Mouse (Mus musculus) retina, embryonic 14.5 days (tissue): ENCODE results near the gene Asgr1.

ENCODE experiments used
- DNase-seq: peaks from one replicate; pipeline ENCODE4 v3.0.0-alpha.2; 2015; ENCODE audit warnings: low spot score

Asgr1 gene

GRCm38 (mm10) chr11:70026689-70027088, 27.2 kb upstream of the Asgr1 start:
- DNase-seq: peak; percentile 77

DNA sequence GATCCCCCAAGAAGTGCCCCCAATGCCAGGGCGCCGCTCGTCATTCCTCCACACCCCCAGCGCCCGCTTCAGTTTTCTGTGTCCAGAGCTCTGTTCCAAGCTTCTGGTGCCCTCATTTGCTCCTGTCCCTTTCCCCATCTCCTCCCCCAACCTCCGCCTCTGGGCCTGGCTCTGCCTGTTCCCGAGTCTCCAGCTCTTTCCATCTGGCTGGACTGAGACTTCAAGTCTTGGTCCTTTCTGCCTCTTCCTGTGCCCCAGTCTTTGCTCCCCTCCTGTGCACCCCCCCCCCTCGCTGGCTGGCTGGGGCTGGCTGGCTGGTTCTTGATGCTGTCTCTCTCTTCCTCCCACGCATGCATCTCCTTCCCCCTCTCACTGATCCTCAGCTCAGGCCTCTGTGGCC, 26.5 kb upstream of the Asgr1 start:
- no peak for DNase-seq

- no peak for DNase-seq
Measured at GRCm38 (mm10) chr11:70028401-70029129, 25.3 kb upstream of the Asgr1 start.

DNA sequence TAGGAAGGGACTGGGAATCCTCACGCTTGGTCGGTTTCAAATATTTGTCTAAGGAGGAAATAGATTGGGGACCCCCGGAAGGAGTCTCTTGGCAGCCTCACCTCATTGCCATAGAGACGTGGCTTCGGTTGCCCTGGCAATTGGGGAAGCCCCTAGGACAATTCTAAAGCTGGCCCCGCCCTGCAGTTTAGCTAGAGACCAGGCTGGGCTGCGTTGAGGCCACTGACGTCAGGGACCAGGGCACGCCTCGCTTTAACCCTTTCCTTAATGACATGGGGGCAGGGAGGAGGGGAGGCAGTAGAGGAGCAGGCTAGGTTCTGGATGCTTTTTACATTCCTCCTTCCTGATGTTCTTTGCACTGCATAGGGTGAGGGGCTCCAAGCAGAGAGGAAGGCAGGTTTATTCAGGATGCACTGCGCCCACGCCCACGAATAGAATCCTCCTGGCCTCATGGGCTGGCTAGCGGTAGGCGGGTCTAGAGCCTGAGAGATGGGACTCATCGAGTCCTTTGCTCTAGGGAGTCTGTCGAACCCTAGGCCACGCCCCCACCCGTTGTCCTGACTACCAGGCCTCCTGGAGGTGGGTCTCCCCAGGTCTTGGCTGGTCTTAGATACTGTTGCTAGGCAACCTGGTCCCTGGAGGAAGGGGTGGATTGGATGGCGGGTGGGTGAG, 24.6 kb upstream of the Asgr1 start:
- DNase-seq: peak; percentile 98

DNA sequence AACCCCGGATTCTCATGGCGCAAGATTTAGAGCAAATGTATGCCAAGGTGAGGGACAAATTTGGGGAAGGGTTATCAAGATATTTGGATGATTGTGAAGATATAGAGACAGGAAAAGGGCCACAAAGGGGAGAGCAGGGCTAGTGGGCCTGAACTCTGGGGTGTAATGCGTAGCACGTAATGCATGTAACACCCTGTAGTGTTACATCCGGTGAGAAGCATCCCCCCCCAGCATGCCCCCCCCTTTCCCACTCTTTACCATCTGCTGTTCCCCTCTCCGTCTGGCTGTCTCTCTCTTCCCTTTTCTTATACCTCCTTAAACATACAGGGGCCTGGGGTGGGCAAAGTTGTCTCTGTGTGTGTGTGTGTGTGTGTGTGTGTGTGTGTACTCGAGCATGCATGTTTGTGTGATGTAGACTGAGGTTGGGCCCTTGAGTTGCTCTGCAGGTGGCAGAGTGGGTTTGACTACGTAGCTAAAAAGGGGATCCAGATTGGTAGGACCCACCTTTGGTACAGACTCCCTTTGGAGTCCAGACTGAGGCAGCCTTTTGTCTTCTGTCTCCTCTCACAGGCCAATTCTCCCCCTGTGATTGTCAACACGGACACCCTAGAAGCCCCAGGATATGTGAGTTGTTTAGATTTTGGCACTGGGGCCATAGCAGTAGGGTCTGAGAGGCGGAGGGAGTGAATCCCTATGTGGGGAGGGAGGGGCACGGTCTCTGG, 23.9 kb upstream of the Asgr1 start:
- no peak for DNase-seq

DNA sequence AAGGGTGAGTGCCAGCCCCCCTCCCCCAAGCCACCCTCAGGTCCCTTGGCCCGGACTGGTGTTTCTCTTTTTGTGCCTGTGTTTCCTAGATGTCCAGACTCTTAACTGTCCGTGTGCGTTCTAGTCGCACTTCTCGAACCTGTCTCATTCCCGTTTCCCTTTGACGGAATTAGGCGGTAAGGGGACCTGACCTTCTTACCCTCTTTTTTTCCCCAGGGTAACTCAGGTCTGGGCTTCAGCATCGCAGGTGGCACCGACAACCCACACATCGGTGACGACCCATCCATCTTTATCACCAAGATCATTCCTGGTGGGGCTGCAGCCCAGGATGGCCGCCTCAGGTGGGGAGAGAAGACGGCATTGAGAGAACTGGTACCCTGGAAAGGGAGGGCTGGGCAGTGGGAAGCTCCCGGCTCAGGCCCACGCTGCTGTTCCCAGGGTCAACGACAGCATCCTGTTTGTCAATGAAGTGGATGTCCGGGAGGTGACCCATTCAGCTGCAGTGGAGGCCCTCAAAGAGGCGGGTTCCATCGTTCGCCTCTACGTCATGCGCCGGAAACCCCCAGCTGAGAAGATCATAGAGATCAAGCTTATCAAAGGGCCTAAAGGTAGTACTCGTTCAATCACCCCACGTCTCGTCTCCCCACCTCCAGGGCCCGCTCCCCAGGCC, 23.1 kb upstream of the Asgr1 start:
- no peak for DNase-seq

- no peak for DNase-seq
Measured at GRCm38 (mm10) chr11:70031321-70031670, 22.6 kb upstream of the Asgr1 start.

DNA sequence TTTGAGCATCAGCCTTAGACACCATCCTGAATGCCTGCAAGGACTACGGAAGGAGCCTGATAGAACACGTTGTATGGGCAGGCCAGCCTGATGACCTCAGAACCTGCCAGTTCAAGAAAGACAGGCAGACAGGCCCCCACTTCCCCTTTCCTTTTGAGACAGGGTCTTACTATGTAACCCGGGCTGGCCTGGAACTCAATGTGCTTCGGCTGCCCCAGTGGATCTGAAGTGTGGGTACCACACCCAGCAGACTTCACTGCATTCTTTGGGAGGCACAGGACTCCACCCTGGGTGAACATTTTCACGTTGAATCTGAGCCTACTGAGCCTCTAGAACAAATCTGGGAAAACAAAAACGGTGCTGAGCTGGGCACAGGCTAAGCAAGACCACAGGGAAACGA, 15.7 kb upstream of the Asgr1 start:
- DNase-seq: no peak

DNA sequence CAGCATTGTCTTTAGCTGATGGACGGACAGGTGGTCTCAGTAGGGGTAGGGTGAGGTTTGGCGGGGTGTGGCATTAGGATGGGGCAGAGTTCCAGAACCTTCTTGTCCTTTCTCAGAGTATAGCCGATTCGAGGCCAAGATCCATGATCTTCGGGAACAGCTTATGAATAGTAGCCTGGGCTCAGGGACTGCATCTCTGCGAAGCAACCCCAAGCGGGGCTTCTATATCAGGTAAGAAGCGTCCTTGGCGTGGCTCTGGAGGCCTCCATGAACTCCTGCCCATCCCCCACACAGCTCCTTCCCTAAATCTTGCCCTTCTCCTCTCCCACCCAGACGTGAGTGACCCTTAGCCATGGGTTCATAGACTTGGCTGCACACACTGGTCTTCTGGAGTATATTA, 14.3 kb upstream of the Asgr1 start:
- DNase-seq: no peak

GRCm38 (mm10) chr11:70040184-70040583, 13.7 kb upstream of the Asgr1 start:
- no peak for DNase-seq

GRCm38 (mm10) chr11:70042309-70043085, 11.4 kb upstream of the Asgr1 start:
- no peak for DNase-seq

DNA sequence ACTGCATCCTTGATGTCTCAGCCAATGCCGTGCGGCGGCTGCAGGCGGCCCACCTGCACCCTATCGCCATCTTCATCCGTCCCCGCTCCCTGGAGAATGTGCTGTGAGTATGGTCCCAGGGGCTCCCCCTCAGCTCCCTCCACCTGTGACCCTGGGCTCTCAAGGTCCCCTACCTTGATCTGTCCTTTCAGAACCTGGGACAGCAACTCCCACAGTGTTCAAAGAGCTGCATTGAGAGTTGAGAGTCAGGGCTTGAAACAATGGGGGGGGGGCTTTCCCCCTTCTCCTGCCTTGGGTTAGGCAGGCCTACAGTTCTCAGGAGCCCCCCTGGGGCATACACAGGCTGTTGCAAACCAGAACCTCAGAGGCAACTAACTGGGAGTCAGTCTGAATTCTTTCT, 10.2 kb upstream of the Asgr1 start:
- DNase-seq: no peak

- no peak for DNase-seq
Measured at GRCm38 (mm10) chr11:70045435-70045834, 8.4 kb upstream of the Asgr1 start.

- DNase-seq: no peak
Measured at GRCm38 (mm10) chr11:70049366-70049765, 4.5 kb upstream of the Asgr1 start.

- DNase-seq: no peak
Measured at GRCm38 (mm10) chr11:70049816-70050215, 4.1 kb upstream of the Asgr1 start.

- no peak for DNase-seq
Measured at GRCm38 (mm10) chr11:70053156-70053555, 729 bp upstream of the Asgr1 start.

DNA sequence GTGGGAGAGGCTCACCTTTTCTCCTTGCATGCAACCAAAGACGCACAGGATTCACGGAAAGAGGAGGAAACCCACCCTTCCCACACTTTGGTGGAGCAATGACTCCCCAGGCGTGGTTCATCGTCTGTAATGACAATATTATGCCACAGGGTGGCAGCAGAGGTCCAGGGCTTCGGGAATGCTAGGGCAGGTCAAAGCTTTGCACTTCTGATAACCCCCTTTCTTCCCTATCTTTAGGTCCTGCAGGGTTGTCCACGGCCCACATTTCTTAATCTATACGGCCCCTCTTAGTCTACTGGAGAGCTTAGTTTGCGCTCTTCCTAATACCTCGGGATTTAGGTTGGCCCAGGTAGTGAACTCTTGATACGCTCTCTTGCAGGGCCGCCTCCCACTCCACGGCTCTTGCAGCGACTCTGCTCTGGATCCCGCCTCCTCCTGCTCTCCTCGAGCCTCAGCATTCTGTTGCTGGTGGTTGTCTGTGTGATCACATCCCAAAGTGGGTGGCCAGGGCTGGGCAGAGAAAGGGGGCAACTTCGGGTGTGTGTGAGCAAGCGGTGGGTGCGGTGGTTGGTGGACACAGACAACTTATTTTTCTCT, 1.8 kb downstream of the Asgr1 start:
- DNase-seq: peak; percentile 88

DNA sequence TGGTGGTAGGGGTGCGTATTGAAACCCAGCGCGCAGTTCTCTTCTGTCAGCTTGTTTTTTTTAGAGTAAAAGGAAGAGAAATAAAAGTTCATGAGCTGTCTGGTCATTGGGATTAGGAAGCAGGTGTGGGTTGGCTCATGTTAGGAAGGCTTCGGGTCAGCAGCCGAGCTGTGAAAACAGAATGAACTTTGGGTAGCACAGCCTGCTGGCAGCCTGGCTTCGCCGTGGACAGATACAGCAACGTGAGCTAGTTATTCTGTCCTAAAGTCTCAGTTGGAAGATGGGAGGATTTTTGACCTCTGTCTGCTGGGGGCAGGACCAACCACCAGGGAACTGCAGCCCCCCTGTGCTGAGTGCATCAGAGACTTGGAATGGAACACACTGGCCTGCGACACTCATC, 3.9 kb downstream of the Asgr1 start:
- DNase-seq: no peak

DNA sequence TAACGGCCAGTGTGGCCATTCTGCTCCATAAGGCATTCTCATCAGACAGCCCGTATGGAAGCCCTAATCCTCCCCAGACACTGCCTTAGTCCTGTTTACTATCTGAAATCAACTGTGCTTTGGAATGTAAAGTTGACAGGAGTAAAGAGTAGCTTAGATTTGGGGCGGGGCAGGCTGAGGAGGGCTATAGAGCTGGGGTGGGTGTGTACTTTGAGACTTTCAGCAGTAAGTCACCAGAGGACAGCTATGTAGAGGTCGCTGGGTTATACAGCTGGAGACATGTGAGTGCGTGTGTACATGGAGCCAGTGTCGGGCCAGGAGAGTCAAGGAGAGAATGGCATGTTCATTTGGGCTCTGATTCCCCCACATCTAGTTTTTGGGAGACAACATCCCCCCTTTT, 6.0 kb downstream of the Asgr1 start:
- DNase-seq: no peak

- DNase-seq: no peak
Measured at GRCm38 (mm10) chr11:70063053-70063452, 9.2 kb downstream of the Asgr1 start.

- DNase-seq: no peak
Measured at GRCm38 (mm10) chr11:70066701-70067100, 12.8 kb downstream of the Asgr1 start.

GRCm38 (mm10) chr11:70068245-70068644, 14.4 kb downstream of the Asgr1 start:
- DNase-seq: no peak
